Mouse (Mus musculus): Measurements from ENCODE around the gene Neurl3.

- TF ChIP-seq POLR2A (IDR thresholded peaks at IDR 0.05; ENCODE audit: low read depth, low read length) (no peak), CTCF (conservative IDR thresholded peaks at IDR 0.05; ENCODE audit: insufficient read depth, insufficient read length, low read depth, low read length) (no peak)
These were observed at the start of gene Neurl3 for GRCm38 (mm10) chr1:36274455-36274854.
